Mouse (Mus musculus): Measurements from ENCODE around the gene Syce2. TPM values are rescaled to one million over a fixed set of nuclear protein-coding genes. Genes with fewer than 3 reads are reported as not detected.
A peak's percentile ranks its signal among the peaks of the same experiment; 100 is the strongest.
"Not testable (repeated sequence)": the region's sequence is repeated elsewhere in the genome, so short reads cannot be mapped to it uniquely, and the experiment has no call there.

Gene Syce2
- polyA plus RNA-seq, 1 experiment = 5.2 TPM

DNA sequence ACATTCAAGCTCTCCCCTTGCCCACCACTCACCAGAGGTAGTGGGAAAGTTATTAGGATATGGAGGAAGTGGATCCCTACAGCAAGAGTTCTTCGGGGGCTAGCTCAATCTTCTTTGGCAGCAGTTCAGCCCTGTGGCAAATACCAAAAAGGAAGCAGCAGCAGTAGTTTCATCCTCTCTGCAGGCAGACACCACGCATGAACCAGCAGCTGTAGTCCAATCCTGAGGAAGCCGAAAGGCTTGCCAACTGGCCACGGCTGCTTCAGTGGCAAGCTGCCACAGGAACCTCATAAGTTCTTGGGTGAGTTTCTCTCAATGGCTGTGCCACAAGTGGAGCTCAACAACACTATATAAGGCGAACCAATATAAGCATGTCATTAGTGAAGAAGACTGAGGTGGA lies 24.1 kb downstream of the Syce2 start:
- DNase-seq (ENCODE audit: extremely low spot score in 1 of 2, low spot score in 1 of 2) = no peak

DNA sequence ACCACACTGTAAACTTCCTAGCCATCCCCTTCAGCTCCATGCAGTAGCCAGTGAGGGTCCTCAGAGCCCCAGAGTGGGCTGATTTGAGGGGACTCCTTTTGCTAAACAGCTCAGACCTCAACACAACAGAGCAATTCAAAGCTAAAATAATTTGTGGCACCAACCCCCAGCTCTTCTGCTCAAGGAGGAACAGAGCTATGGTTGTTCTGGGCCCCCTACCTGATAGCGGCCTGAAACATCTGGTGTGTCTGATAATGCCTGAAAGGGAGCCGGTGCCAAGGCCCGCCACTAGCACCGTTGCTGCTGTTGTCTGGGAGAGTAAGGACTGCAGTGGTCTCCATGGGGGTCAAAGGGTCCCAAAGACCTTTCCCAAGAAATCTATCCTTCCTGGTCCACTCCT lies 29.2 kb downstream of the Syce2 start:
- DNase-seq (ENCODE audit: extremely low spot score in 1 of 2, low spot score in 1 of 2) = no peak

DNA sequence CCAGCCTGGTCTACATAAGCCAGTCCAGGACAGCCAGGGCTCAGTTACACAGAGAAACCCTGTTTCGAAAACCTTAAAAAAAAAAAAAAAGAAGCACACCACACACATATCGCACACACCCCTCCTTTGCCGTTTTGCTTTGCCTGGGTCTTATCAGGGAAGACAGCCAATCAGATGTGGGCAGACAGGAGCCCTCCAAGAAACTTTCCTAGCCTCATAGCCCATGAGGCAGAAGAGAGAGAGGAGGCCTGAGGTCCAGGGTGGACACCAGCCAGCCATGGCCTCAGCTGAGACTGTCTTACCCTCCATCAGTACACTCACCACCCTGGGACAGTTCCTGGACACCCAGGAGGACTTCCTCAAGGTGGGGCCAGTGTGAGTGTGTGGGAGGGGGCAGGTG lies 29.8 kb downstream of the Syce2 start, which contains the start of gene Klf1:
Klf1 (plus strand) TSS at position 177 of the 400 bp plus-strand sequence.
- no peak for DNase-seq (ENCODE audit: extremely low spot score in 1 of 2, low spot score in 1 of 2)

DNA sequence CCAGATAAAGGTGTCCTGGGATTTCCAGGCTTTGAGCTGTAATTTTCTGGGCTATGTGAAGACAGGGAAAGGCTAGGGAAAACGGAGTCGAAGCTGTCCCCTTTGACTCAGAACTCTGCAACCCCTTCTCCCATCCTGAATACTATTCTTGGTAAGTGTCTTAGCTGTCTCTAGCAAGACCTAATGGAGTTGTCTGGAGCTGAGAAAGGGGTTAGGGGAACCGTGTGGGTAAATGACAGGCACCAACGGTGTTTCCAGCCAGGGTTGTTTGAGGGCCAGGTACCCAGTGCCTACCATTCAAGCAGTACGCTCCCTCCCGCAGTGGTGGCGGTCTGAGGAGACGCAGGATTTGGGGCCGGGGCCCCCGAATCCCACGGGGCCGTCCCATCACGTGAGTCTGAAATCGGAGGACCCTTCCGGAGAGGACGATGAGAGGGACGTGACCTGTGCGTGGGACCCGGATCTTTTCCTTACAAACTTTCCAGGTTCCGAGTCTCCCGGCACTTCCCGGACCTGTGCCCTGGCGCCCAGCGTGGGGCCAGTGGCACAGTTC lies 30.5 kb downstream of the Syce2 start:
- no peak for DNase-seq (ENCODE audit: extremely low spot score in 1 of 2, low spot score in 1 of 2)

DNA sequence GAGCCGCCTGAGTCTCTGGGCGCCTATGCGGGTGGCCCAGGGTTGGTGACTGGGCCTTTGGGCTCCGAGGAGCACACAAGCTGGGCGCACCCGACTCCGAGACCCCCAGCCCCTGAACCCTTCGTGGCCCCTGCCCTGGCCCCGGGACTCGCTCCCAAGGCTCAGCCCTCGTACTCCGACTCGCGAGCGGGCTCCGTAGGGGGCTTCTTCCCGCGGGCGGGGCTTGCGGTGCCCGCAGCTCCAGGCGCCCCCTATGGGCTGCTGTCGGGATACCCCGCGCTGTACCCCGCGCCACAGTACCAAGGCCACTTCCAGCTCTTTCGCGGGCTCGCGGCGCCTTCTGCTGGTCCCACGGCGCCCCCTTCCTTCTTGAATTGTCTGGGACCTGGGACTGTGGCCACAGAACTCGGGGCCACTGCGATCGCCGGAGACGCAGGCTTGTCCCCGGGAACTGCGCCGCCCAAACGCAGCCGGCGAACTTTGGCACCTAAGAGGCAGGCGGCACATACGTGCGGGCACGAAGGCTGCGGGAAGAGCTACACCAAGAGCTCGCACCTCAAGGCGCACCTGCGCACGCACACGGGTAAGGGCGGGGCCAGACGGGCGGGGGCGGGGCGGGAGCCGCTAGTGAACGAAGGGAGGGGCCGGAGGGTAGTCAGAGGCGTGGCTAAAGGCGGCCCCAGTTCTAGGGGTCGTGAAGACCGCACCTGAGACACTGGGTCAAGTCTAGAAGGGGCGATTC lies 31.2 kb downstream of the Syce2 start:
- peak; percentile 77 to 95 for DNase-seq (ENCODE audit: extremely low spot score in 1 of 2, low spot score in 1 of 2)

DNA sequence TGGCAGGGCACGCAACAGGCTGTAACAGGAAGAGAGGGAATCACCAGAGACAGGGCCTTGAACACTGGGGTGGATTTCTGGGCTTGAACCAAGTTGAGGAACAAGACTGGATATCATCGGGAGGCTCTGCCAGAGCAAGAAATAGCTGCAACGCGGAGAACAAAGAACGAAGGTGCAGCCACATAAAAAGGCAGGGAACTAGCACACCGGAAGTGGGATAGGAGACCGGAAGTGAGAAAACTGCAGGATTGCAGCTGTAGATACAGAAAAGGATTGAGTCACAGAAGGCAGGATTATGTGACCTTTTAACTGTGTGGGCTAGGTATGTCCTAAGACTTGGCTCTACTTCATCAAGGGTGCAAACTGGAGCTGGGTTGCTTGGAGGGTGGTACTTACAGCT lies 32.4 kb downstream of the Syce2 start:
- DNase-seq (ENCODE audit: extremely low spot score in 1 of 2, low spot score in 1 of 2) = no peak

DNA sequence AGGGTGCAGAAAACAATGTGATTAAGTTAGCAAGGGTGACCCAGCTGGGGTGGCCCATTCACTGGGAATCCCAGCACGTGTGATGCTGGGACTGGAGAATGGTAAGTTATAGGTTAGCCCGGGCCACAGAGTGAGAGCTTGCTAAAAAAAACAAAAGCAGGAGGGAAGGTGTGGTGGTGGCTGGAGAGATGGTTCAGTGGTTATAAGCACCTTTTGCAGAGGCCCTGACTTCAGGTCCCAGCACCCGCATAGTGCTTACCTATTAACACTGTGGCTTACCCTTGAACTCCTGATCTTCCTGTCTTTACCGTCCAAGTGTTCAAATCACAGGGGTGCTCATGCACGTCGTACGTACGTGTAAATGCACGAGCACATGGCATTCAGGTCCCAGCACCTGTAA lies 35.1 kb downstream of the Syce2 start:
- no peak for DNase-seq (ENCODE audit: extremely low spot score in 1 of 2, low spot score in 1 of 2)

DNA sequence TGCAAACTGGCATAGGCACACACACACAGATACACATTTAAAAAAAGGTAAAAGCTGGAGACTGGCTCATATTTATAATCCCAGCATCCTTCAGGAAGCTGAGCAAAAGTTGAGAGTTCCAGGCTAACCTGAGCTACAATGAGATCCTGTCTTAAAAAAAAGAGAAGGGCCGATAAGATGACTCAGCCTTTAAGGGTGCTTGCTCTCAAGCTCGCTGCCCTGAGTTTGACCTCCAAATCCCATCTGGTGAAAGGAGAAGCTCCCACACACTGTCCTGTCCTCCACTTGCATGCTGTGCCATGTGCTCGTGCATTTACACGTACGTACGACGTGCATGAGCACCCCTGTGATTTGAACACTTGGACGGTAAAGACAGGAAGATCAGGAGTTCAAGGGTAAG lies 35.6 kb downstream of the Syce2 start:
- no peak for DNase-seq (ENCODE audit: extremely low spot score in 1 of 2, low spot score in 1 of 2)

DNA sequence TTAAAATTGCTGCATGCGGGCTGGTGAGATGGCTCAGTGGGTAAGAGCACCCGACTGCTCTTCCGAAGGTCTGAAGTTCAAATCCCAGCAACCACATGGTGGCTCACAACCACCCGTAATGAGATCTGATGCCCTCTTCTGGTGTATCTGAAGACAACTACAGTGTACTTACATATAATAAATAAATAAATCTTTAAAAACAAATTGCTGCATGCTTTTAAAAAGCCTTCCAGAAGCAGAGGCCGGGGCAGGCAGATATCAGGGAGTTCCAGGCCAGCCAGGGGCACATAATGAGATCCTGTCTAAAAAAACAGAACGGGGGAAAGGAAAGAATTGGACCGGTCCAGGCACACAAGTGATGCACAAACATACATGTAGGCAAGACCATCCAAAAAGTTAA lies 36.1 kb downstream of the Syce2 start:
- not testable (repeated sequence) for DNase-seq (ENCODE audit: extremely low spot score in 1 of 2, low spot score in 1 of 2)

DNA sequence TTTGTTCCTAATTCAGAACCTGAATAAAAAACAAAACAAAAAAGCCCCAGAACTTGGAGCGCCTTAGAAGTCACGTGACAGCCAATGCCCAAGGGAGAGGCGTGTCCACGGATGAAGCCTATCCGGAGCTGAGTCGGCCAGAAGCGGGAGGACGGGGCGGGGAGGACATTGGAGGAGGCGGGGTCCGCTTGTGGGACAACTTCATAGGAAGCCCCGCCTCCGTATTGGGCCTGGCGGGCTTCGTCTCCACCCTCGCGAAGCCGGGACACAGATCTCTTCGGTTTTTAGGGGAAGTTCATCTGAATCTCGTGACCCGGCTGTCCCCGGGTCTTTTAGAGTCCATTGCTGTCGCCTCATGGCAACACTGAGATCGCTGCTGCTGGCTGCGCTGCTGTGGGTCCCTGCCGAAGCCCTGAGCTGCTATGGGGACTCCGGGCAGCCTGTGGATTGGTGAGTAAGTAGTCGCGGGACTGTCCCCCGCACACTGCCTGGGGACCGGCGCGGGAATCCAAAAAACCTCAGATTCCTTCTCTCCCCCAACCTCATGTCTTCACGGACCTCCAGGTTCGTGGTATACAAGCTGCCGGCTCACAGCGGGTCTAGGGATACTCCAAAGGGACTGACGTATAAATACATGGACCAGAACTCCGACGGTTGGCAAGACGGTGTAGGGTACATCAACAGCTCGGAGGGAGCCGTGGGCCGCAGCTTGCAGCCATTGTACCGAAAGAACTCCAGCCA lies 36.7 kb downstream of the Syce2 start, which contains the start of gene Dnase2a:
Dnase2a (plus strand) TSS at position 140 of the 741 bp plus-strand sequence.
- peak; percentile 76 to 78 for DNase-seq (ENCODE audit: extremely low spot score in 1 of 2, low spot score in 1 of 2)

DNA sequence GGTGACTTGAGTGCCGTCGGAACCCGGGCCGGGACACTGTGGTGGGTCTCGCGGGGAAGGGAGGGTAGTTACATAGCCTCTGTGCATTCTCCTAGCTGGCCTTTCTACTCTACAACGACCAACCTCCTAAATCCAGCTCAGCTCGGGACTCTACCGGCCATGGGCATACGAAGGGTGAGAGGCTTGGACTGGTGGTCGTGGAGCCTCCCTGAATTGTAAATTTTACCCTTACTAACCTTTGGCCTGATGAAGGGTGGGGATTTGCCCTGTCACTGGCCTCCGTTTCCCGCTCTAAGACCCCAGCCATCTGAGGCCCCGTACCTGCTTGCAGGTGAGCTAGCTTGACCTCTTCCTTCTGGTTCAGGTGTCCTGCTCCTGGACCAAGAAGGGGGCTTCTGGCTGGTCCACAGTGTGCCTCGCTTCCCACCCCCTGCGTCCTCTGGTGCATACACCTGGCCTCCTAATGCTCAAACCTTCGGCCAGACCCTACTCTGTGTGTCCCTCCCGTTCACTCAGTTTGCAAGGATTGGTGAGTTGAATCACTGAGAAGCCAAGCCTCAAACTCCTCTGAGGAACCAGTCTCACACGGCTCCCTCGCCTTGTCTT lies 37.4 kb downstream of the Syce2 start:
- DNase-seq (ENCODE audit: extremely low spot score in 1 of 2, low spot score in 1 of 2) = no peak

DNA sequence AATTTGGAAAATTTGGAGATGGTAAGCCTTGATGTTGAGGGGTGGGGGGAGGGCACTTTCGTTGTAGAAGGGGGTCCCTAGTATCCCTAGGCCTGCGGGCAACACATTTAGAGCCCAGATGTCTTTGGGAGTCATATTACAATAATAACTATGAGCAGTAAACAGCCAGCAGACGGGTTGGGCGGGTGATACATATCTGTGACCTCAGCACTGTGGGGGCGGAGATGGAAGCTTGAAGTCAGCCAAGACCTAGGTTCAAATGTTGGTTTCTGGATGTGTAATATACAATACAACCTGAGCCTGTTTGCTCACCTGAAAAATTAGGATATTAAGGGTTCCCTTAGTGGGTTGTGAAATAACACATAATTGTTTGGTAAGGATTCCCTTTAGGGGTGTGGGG lies 38.0 kb downstream of the Syce2 start:
- no peak for DNase-seq (ENCODE audit: extremely low spot score in 1 of 2, low spot score in 1 of 2)

DNA sequence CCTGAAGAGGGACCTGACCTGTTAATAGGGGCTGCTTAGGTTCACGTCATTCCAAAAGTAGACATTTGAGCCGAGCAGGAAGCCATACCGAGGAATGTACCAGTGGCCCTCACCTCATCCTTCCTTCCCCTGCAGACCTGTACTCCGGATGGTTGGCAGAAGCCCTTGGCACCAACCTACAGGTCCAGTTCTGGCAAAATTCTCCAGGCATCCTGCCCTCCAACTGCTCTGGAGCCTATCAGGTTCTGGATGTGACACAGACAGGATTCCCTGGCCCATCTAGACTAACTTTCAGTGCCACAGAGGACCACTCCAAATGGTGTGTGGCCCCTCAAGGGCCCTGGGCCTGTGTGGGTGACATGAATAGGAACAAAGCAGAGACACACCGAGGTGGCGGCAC lies 38.6 kb downstream of the Syce2 start:
- no peak for DNase-seq (ENCODE audit: extremely low spot score in 1 of 2, low spot score in 1 of 2)

DNA sequence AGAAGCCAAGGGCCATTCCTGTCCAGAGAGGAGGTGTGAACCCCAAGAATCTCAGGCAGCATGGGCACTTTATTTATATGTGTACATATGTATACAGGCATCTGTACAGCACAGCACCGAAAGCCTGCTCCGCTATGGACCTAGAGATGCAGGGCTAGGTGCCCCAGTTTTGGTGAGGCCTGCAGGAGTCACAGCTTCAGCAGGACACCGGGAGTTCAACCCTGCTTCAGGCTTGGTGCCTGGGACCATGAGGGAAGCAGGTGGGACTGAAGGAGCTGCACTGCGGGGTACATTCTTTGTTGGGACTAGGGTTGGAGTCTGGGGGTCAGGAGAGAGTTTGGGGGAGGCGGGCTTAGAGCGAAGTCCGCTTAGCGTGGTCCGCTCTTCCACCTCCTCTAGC lies 39.9 kb downstream of the Syce2 start:
- no peak for DNase-seq (ENCODE audit: extremely low spot score in 1 of 2, low spot score in 1 of 2)

DNA sequence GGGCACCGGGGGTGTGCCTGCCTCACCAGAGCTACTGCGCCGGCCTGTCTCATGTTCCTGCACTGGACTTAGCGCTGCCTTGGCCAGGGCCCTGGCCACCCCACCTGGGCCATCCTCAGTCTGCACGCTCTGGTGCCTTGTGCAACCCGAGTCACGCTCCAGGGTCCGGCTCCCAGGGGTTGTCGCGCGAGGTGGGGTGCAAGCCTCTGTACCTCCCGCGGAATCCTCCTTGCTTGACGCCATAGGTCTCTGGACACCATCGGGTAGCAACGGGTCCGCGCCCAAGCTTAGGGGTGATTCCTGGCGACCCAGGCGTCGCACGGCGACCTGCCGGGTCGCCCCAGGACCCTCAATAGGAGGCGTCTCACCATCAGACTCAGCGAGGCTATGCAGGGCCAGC lies 40.5 kb downstream of the Syce2 start:
- DNase-seq (ENCODE audit: extremely low spot score in 1 of 2, low spot score in 1 of 2) = no peak

DNA sequence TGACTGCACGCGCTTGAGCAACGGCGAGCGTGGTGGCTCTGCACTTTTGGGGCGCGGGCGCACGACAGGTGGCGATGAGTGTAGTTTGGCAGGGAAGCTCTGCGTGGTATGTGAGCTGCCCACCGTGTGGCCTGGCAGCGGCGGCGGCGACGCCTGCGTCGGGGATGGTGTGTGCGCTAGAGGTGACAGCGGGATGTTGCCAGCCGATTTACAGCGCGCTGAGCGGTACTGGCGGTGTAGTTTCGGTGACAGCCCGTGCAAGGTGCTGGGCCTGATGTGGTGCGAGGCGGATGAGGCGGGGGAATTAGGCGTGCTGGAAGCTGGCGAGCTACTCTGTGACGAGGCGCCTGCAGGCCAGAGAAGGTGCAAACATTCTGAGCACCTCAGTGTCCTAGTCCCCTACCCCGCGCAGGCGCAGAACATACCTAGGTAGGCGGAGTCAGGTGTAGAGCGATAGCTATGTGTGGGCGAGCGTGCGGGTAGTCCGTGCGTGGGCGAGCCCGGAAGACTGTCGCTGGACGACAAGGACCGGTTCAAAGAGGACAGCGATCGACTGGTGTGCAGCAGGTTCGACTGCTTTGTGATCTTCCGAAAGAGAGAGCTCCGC lies 41.1 kb downstream of the Syce2 start:
- DNase-seq (ENCODE audit: extremely low spot score in 1 of 2, low spot score in 1 of 2) = peak in 1 of 2 experiments; percentile 66

DNA sequence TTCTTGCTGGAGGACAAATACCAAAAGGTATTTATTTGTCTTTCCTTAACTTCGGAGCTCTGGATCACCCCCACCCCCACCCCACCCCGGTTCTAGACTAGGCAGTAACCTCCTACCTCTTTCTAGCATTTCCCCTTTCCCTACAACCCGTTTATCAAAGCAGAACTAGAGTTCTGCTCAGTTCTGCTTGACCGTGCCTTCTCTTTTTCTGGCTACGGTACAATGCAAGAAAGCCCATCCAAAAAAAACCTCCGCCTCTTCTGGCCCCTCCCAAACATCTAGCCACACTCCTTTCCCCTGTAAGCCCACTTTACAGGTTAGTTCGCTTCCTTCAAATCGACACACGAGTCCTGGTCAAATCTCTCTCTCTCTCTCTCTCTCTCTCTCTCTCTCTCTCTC lies 41.6 kb downstream of the Syce2 start:
- no peak for DNase-seq (ENCODE audit: extremely low spot score in 1 of 2, low spot score in 1 of 2)

DNA sequence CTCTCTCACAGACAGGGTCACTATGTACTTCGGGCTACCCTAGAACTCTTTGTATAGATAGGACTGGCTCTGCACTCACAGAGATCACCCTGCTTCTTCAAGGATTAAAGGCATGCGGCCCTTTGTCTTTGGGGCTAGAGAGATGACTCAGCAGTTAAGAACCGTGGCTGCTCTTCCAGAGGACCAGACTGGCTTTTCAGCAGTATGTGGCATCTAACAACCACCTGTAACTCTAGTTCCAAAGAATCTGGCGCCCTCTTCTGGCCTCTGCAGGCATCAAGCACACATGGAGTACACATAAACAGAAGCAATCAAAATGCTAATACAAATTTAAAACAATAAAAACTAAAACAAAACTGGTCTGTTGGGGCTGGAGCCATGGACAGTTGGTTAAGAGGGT lies 42.0 kb downstream of the Syce2 start:
- DNase-seq (ENCODE audit: extremely low spot score in 1 of 2, low spot score in 1 of 2) = no peak

DNA sequence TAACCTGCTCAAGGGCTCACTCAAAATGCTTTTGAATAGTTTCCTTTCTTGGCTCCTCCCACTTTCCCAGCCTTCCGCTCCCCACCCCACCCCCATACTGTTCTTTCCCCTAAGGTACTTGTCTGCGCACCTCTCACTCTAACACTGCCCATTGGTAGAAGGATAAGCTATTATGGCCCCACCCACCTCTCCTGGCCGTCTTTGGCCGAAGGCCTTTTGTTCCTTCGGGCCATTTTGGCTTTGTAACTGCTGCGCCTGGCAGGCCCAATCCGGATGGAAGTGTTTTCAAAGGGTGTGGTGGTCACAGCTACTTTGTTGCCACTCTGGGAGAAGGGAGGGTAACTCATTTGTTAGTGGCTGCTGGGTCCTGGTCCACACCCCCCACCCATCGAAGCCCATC lies 43.4 kb downstream of the Syce2 start:
- no peak for DNase-seq (ENCODE audit: extremely low spot score in 1 of 2, low spot score in 1 of 2)

DNA sequence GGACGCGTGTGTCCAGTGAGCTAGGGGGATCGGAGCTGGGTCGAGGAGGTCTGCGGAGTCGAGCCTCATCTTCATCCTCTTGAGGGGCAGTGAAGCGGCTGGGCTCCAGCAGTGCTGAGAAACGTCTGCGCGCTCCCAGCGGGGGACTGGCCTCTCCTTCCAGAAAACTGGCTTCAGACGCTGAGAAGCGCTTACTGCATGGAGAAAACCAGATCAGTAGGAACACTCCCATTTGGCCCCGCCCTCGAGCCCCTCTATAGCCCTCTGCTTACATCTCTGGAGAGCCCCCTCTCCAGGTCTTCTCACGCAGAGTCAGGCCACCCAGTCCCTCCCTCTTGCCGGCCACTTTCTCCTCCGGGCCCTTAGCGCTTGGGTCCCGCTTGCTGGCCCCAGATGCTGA lies 45.9 kb downstream of the Syce2 start:
- DNase-seq (ENCODE audit: extremely low spot score in 1 of 2, low spot score in 1 of 2) = no peak

DNA sequence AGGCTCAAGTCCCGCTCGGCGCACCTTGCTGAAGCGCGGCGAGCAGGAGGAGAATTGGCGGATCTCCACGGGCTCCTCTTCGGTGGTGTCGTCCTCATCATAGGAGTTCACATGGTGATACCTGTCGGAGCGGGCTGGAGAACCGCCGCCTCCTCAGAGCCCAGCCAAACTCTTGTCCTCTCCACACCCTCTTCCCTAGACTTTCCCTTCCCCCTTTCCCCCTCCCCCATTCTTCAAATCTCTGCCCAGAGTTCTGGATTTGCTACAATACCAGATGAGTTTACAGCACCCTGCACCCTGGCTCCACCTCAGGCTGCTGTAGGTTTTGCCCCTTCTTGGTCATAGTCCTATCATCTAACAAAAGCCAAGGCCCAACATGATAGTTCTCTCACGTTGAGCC lies 46.7 kb downstream of the Syce2 start:
- DNase-seq (ENCODE audit: extremely low spot score in 1 of 2, low spot score in 1 of 2) = no peak
